Mouse (Mus musculus) ES-Bruce4 (cell line): ENCODE data around the gene Kcnk5.

Experiments used
- CTCF ChIP-seq: IDR thresholded peaks from one replicate; pipeline ENCODE4 v1.8.1; 2011; ENCODE audit warnings: low read depth, low read length
- EP300 ChIP-seq: IDR thresholded peaks from 2 replicates; pipeline ENCODE4 v1.6.1; 2011; ENCODE audit warnings: low read depth, low read length; ENCODE audit not compliant: insufficient read depth
- POLR2A ChIP-seq: IDR thresholded peaks from one replicate; pipeline ENCODE4 v1.8.1; 2011; ENCODE audit warnings: low read length; ENCODE audit not compliant: insufficient read depth

DNA sequence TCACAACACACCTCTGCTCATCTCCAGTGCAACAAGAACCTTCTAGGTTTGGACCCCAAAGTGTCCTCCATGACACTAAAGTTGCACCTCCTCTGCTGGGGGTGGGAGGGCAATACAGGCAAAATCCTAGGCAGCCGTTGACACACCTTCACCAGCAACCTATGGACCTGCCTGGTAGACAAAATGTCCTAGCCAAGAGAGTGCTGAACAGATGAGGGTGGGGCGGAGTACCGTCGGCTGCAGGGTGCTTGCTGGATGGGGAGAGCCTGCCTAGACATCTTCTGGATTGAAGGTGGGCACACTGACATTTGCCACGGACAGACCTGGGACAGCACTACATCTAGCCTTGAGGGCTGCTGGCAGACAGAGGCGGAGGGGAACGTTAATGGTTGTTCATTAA is 17.2 kb downstream of the Kcnk5 start:
- TF ChIP-seq CTCF (no peak), POLR2A (no peak), EP300 (no peak)
